Mouse (Mus musculus) CD4-positive helper T cell, adult 2 months (primary cell): ENCODE measurements around the gene Tbxas1.

ENCODE experiments used
- DNase-seq: peaks from one replicate; pipeline ENCODE4 v3.0.0-alpha.2; 2012; ENCODE audit warnings: low read depth, missing footprints, low spot score

Gene Tbxas1

DNA sequence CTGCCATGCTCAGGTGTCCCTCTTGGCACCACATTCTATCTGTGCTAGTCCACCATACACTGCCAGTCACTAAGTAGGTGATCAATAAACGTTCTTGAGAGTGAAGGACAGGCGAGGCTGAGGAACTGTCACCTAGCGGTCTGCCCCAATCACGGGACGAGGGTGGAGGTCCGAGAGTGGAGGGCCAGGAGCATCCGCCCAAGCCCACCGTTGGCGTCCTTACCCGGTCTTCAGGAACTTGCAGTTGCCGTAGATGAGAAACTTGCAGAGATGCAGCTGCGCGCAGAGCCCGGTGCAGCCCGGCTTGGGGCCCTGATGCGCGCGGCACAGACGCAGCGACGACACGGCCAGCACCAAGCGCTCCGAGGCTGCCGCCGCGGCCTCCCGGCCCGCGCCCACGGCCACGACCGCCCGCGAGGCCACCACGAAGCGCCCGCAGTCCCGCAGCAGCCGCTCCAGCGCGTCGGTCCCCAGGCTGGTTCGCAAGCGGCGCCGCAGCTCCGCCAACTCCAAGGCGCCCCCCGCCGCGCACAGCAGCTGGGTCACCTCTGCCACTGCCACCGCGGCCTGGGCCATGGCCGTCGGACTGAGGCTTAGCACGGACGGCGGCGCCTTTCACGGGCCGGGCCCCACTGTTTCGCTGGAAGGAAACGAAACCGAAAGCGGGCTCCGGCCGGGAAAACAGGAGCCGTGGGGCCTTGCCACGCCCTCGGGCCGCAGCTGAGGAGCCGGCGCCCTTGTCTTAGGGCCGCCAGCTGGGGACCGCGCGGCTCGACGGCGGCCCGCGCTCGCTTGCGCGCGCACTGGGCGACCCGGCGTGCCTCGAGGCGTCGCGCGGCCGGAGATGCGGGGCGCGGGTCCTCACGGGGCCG, 242.6 kb downstream of the Tbxas1 start, which contains the start of gene Parp12:
Parp12 (minus strand) TSS at position 766 of the 872 bp plus-strand sequence.
- DNase-seq = peak; percentile 81

DNA sequence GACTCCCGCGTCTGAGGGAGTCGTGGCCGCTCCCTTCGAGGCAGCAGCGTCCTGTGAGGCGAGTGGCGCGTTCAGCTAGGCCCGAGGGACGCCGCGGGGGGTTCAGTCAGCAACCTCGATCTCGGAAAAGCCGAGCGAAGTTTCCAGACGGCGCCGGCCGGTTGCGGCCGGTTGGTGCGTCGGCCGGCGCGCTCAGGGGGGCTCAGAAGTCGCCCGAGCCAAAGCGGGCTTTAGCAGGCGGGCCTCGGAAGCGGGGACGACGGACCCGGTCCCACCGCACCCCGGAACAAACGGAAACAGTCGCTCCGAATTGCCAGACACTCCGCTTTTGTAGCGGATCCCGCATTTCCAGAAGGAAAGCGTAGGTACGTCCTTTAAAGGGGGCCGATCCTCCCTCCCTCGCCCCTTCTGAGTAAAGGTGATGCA, 243.3 kb downstream of the Tbxas1 start:
- no peak for DNase-seq

DNA sequence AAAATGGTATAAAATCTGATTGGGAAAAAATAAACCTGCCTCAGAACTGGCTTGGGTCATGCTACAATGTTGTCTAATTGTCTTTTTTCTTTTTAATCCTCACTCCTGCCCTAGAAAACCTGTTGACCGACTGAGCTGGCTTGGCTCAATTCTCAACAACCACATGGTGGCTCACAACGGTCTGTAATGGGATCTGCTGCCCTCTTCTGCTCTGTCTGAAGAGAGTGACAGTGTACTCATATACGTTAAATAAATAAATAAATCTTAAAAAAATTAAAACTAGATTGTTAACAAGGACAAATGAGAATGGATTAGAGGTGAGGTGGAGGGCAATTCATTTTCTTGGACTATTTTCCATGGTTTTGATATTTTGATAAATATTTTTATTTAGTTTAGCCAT, 245.5 kb downstream of the Tbxas1 start:
- DNase-seq = no peak

DNA sequence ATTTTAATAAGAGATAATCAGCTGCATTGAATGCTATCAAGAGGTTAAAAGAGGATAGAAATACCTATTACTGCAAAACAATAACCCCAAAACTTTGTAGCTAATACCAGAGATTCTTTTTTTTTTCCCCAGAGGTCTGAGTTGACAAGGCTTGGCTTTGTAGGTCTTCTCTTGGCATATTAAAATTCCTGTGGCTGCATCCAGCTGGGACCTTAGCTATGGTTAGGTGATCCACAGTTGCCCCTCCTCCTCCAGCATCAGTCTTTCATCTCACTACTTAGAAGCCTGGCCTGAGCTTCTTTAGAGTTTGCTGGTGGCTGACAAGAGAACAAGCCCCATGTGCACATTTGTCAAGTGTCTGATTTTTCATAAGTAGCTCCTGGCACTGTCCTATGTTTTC, 249.5 kb downstream of the Tbxas1 start:
- no peak for DNase-seq

DNA sequence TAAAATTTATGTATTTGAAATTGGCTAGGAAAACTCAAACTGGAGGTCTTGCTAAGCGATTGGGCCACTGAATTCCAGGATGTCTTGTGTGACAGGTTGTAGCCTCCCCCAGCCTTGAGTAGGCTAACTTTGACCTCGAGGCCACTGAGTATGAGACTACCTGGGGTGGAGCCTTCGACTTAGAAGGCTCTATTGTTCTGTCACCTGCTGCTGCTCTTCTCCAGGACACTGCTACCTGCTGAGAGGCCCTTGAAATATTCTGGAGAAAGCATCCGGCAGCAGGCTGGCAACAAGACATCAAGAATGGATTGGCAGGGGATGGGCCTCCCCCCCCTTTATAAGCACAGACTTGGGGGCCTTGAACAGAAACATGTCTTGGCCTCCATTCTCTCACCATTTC, 256.3 kb downstream of the Tbxas1 start:
- DNase-seq = no peak

DNA sequence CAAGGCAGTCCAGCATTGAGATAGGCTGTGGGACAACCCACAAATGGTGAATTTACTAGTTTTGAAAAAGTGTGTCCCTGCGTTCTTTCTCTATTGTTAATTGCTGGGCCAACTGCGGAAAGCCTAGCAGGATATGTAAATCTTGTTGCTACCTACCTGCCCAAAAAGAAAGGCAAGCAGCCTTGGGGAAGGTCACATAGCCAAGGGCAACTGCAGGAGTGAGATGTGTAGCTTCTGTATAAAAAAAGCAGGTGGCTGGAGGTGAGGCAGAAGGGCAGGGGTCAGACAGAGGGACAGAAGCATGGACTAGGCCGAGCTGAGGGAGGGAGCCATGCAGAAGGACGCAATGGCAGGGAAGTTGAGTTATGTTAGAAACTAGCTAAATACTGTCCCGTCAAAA, 257.4 kb downstream of the Tbxas1 start:
- DNase-seq = no peak
